11 mouse cellular contexts compared by ENCODE assay signal in the genomic region with DNA sequence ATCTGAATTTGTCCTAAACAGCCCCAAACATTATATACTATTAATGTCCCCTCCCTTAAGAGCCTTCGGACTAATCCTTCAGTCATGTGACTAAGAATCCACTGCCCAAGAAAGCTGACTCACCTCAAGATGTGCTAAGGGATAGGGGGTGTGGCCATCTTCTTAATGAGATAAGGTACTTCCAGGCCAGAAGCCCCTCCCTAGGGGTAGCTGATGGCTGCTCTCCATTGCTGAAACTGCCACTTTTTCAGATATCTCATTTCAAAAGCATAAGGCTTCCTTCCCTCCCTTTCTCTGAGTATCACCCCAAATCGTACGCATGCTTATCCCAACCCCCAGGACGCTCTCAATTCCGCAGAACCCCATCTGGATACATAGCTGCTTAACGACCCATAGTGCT. TPM values are rescaled to one million over a fixed set of nuclear protein-coding genes. Genes with fewer than 3 reads are reported as not detected.
A peak's percentile ranks its signal among the peaks of the same experiment; 100 is the strongest.
DNase-seq lines count a peak whose midpoint lies in the region; ATAC-seq and TF ChIP-seq lines count a peak whose summit lies in the region.
"Had no signal": no experiment of that assay in that cellular context is flagged by ENCODE, and none has a peak within 500 bp of the region (broad histone marks: within the 10 kb centered on the region; RNA-seq: fewer than 3 reads in every experiment).

No protein-coding gene starts in this region.

- H3K4me3 ChIP-seq in kidney, postnatal 0 days (replicated peaks; ENCODE audit: low read depth, low read length): 0 out of 2 replicates have a peak overlapping the region, but pooled peaks have one; percentile 69
- H3K4me3 ChIP-seq in intestine, embryonic 16.5 days (ENCODE audit: low read length): peak overlapping the region; percentile 87; the same call in 1 of the 2 replicates

- ATAC-seq in kidney, postnatal 0 days (replicated peaks; ENCODE audit: low FRiP score, low read depth): no peak
- ATAC-seq in intestine, embryonic 16.5 days: peak; percentile 31

- WGBS in kidney, postnatal 0 days: 40% methylated on average over 6 of the region's 6 CpGs
- WGBS in intestine, embryonic 16.5 days: 73% methylated on average over 6 of the region's 6 CpGs

- H3K4me1 ChIP-seq in kidney, postnatal 0 days (replicated peaks; ENCODE audit: insufficient read depth, low read length): peaks cover 14% of the 10 kb centered on the region
- peaks cover 18% of the 10 kb centered on the region for H3K4me1 ChIP-seq in intestine, embryonic 16.5 days (ENCODE audit: control insufficient read depth, insufficient read depth, low read length)

- no peaks in the 10 kb centered on the region for H3K9me3 ChIP-seq in kidney, postnatal 0 days (replicated peaks; ENCODE audit: low read length)
- H3K9me3 ChIP-seq in intestine, embryonic 16.5 days (ENCODE audit: control insufficient read depth, low read length): no peaks in the 10 kb centered on the region

- no peaks in the 10 kb centered on the region for H3K36me3 ChIP-seq in kidney, postnatal 0 days (ENCODE audit: insufficient read depth, low read length)
- H3K36me3 ChIP-seq in intestine, embryonic 16.5 days (ENCODE audit: control insufficient read depth, insufficient read depth, low read length): 0 out of 2 replicates have a peak, but pooled peaks cover 2% of the 10 kb centered on the region

- no peak for DNase-seq in kidney, postnatal 0 days (ENCODE audit: low spot score)
- no peak for DNase-seq in kidney, postnatal 4 days
- peak; percentile 90 for DNase-seq in c-Kit-positive CD71-positive TER-119-positive erythroid progenitor cells, embryonic 14.5 days (ENCODE audit: low spot score)
- DNase-seq in skeletal muscle tissue, adult 2 months (ENCODE audit: low read depth, low spot score): peak; percentile 47
- no peak for DNase-seq in left cerebral cortex, postnatal 25 days (ENCODE audit: low spot score in 2 of 2)
- no peak for DNase-seq in cerebellum, postnatal 25 days
- no peak for DNase-seq in cerebellum, postnatal 4 days (ENCODE audit: low spot score in 2 of 2)

- TF ChIP-seq CTCF in kidney, postnatal 0 days (IDR thresholded peaks at IDR 0.05; ENCODE audit: low read depth): no peak

- H3K9ac ChIP-seq in kidney, postnatal 0 days (ENCODE audit: low read depth, low read length): peak overlapping the region; percentile 75; the same call in 1 of the 2 replicates
- H3K9ac ChIP-seq in intestine, embryonic 16.5 days (ENCODE audit: low read depth, low read length): peak overlapping the region; percentile 90; the same call in 1 of the 2 replicates

- no peak overlapping the region for H3K27ac ChIP-seq in kidney, postnatal 0 days
- H3K27ac ChIP-seq in intestine, embryonic 16.5 days (ENCODE audit: low read length): peak overlapping the region; percentile 96

- intact Hi-C loops in left cerebral cortex, postnatal 25 days (cut with DNase I): no loop called here

- peak overlapping the region; percentile 79 for H3K4me2 ChIP-seq in kidney, postnatal 0 days (ENCODE audit: low read length)
- H3K4me2 ChIP-seq in intestine, embryonic 16.5 days (ENCODE audit: low read depth, low read length): peak overlapping the region; percentile 98

- no peaks in the 10 kb centered on the region for H3K27me3 ChIP-seq in kidney, postnatal 0 days (ENCODE audit: insufficient read depth, low read length)
- no peaks in the 10 kb centered on the region for H3K27me3 ChIP-seq in intestine, embryonic 16.5 days (replicated peaks; ENCODE audit: control insufficient read depth, insufficient read depth, low read length)

RNA-seq across cellular contexts. Expression of gene Nucb1, which starts 1.6 kb away (rescaled TPM):
- polyA plus RNA-seq in kidney, postnatal 0 days (2015; fragmentation: Nextera tagmentation; extraction: Ambion mirVana): 246 and 265 TPM in 2 replicates
- 251 and 266 TPM in 2 replicates for polyA plus RNA-seq in intestine, embryonic 16.5 days (2015; fragmentation: Nextera tagmentation; extraction: Ambion mirVana)
- 100 to 1,000 TPM; 103 to 105 TPM for total RNA-seq in left cerebral cortex, postnatal 25 days (2021)

RNA-seq across cellular contexts. Expression of gene Ppp1r15a, which starts 17.5 kb away (rescaled TPM):
- polyA plus RNA-seq in kidney, postnatal 0 days (2015; fragmentation: Nextera tagmentation; extraction: Ambion mirVana): 21.4 and 21.9 TPM in 2 replicates
- polyA plus RNA-seq in intestine, embryonic 16.5 days (2015; fragmentation: Nextera tagmentation; extraction: Ambion mirVana): 17.3 and 19.1 TPM in 2 replicates
- 10 to 100 TPM; 22.0 to 22.2 TPM for total RNA-seq in left cerebral cortex, postnatal 25 days (2021)

RNA-seq across cellular contexts. Expression of gene Plekha4, which starts 17.6 kb away (rescaled TPM):
- 5.1 and 5.8 TPM in 2 replicates for polyA plus RNA-seq in kidney, postnatal 0 days (2015; fragmentation: Nextera tagmentation; extraction: Ambion mirVana)
- 1.4 and 1.6 TPM in 2 replicates for polyA plus RNA-seq in intestine, embryonic 16.5 days (2015; fragmentation: Nextera tagmentation; extraction: Ambion mirVana)
- 1 to 10 TPM; 1.2 to 2.7 TPM for total RNA-seq in left cerebral cortex, postnatal 25 days (2021)

RNA-seq across cellular contexts. Expression of gene Dhdh, which starts 20.0 kb away (rescaled TPM):
- polyA plus RNA-seq in kidney, postnatal 0 days (2015; fragmentation: Nextera tagmentation; extraction: Ambion mirVana): 1.8 TPM in 2 replicates
- 1.9 and 2.2 TPM in 2 replicates for polyA plus RNA-seq in intestine, embryonic 16.5 days (2015; fragmentation: Nextera tagmentation; extraction: Ambion mirVana)
- total RNA-seq in left cerebral cortex, postnatal 25 days (2021): 1 to 10 TPM; 2.7 to 4.0 TPM

RNA-seq across cellular contexts. Expression of gene Gm45808, which starts 21.9 kb away (rescaled TPM):
- not detected in 2 replicates for polyA plus RNA-seq in kidney, postnatal 0 days (2015; fragmentation: Nextera tagmentation; extraction: Ambion mirVana)
- not detected in 2 replicates for polyA plus RNA-seq in intestine, embryonic 16.5 days (2015; fragmentation: Nextera tagmentation; extraction: Ambion mirVana)
- under 1 TPM in 1 of 2 experiments, not detected in 1; 0.73 TPM for total RNA-seq in left cerebral cortex, postnatal 25 days (2021)
- total RNA-seq: neutrophil, adult 5-6 weeks had no signal
- polyA plus RNA-seq: embryonic facial prominence, embryonic 11.5 days; large intestine, adult 2 months had no signal

Comparison
In these comparisons a context has a peak if more than half of its experiments do, and no peak if none do; other contexts are left out.
1. DNase-seq: peak in c-Kit-positive CD71-positive TER-119-positive erythroid progenitor cells, embryonic 14.5 days (single experiment) and skeletal muscle tissue, adult 2 months (single experiment); none in kidney, postnatal 0 days (single experiment), kidney, postnatal 4 days (0 of 2), left cerebral cortex, postnatal 25 days (0 of 2), cerebellum, postnatal 25 days (0 of 2) and cerebellum, postnatal 4 days (0 of 2).